Mouse (Mus musculus) midbrain, embryonic 11.5 days (tissue): Measurements from ENCODE around the gene Ldhd. TPM values are rescaled to one million over a fixed set of nuclear protein-coding genes. Genes with fewer than 3 reads are reported as not detected.
"Not testable (repeated sequence)": the region's sequence is repeated elsewhere in the genome, so short reads cannot be mapped to it uniquely, and the experiment has no call there.

Source experiments
- ATAC-seq: fragments of 200-750 bp; cut with Nextera tagmentation; 2 replicates; pipeline ENCODE4 v1.8.0; 2017; ENCODE audit warnings: moderate TSS enrichment, moderate library complexity; ENCODE audit not compliant: low FRiP score
- DNase-seq: peaks from one replicate; pipeline ENCODE4 v3.0.0; 2015; ENCODE audit warnings: low spot score; ENCODE audit errors: missing footprints
- H3K27ac ChIP-seq: fragments of 300-500 bp; sonication (generic); 2 replicates; pipeline ENCODE4 v1.5.1; 2014; ENCODE audit warnings: low read depth, low read length
- H3K27me3 ChIP-seq: fragments of 300-500 bp; sonication (generic); 2 replicates; pipeline ENCODE4 v1.6.1; 2014; ENCODE audit warnings: mild to moderate bottlenecking, low read length, moderate library complexity, mixed read lengths; ENCODE audit not compliant: control insufficient read depth, insufficient read depth
- H3K36me3 ChIP-seq: fragments of 300-500 bp; sonication (generic); 2 replicates; pipeline ENCODE4 v1.6.1; 2014; ENCODE audit warnings: mild to moderate bottlenecking, low read length, moderate library complexity, mixed read lengths; ENCODE audit not compliant: control insufficient read depth, insufficient read depth
- H3K4me1 ChIP-seq: fragments of 300-500 bp; sonication (generic); 2 replicates; pipeline ENCODE4 v1.6.1; 2014; ENCODE audit warnings: low read length; ENCODE audit not compliant: control insufficient read depth, insufficient read depth
- H3K4me2 ChIP-seq: fragments of 300-500 bp; sonication (generic); 2 replicates; pipeline ENCODE4 v1.6.1; 2014; ENCODE audit warnings: mild to moderate bottlenecking, moderate library complexity
- H3K4me3 ChIP-seq: fragments of 300-500 bp; sonication (generic); 2 replicates; pipeline ENCODE4 v1.5.1; 2014; ENCODE audit warnings: low read depth, low read length
- H3K9ac ChIP-seq: fragments of 300-500 bp; sonication (generic); 2 replicates; pipeline ENCODE4 v1.6.1; 2014; ENCODE audit warnings: low read length
- H3K9me3 ChIP-seq: fragments of 300-500 bp; sonication (generic); 2 replicates; pipeline ENCODE4 v1.6.1; 2016; ENCODE audit warnings: low read length; ENCODE audit not compliant: control insufficient read depth
- WGBS: fragments of 180-500 bp; shearing (Covaris S2); extraction: QIAGEN DNeasy Blood & Tissue Kit; methylation state at CpG from one replicate; pipeline ENCODE4 v1.1.7; 2014; 5-methylcytosine and 5-hydroxymethylcytosine counted together
- polyA plus RNA-seq: library from polyadenylated mRNA; unstranded; fragments of >200 nt; fragmentation: Nextera tagmentation; extraction: Ambion mirVana; gene quantifications from 2 replicates; pipeline ENCODE4 v1.2.1, GENCODE M21; 2014

The Ldhd gene
- polyA plus RNA-seq, 1 experiment from 2014 or later = 0.22 TPM

DNA sequence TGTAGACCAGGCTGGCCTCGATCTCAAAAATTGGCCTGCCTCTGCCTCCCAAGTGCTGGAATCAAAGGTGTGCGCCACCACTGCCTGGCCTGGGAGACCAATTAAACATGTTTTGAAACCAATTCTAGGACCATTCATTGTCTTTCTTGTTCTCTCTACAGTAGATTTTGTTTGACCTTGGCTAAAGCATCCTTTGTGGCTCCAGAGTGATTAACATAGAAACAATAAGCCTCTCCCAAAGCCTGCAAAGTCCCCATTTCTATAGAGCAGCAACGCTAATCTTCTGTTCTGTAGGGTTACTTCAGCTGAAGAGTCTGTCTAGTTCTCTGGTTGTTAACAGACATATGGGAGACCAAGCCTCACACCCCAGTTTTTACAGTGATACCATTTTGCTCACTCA lies 20.5 kb upstream of the Ldhd start:
- no peak overlapping the region for H3K4me2 ChIP-seq
- H3K4me3 ChIP-seq = no peak overlapping the region
- ATAC-seq (no peak), DNase-seq (no peak)
- H3K27ac ChIP-seq = no peak overlapping the region
- H3K4me1 ChIP-seq = no peaks in the 10 kb centered on the region
- H3K27me3 ChIP-seq = no peaks in the 10 kb centered on the region
- H3K9ac ChIP-seq = no peak overlapping the region
- H3K36me3 ChIP-seq = peaks cover 3% of the 10 kb centered on the region; the same call in 1 of the 2 replicates
- H3K9me3 ChIP-seq = no peaks in the 10 kb centered on the region
- WGBS = 73% methylated on average over 3 of the region's 3 CpGs

GRCm38 (mm10) chr8:111648834-111649233 lies 18.7 kb upstream of the Ldhd start:
- H3K27ac ChIP-seq = no peak overlapping the region
- no peak overlapping the region for H3K9ac ChIP-seq
- no peaks in the 10 kb centered on the region for H3K27me3 ChIP-seq
- no peaks in the 10 kb centered on the region for H3K9me3 ChIP-seq
- H3K36me3 ChIP-seq = peaks cover 3% of the 10 kb centered on the region; the same call in 1 of the 2 replicates
- ATAC-seq (no peak), DNase-seq (no peak)
- no peak overlapping the region for H3K4me2 ChIP-seq
- no peaks in the 10 kb centered on the region for H3K4me1 ChIP-seq
- H3K4me3 ChIP-seq = no peak overlapping the region
- WGBS = 66% methylated on average over 2 of the region's 2 CpGs

GRCm38 (mm10) chr8:111645715-111646114 lies 15.5 kb upstream of the Ldhd start:
- ATAC-seq (no peak), DNase-seq (no peak)
- H3K27ac ChIP-seq = no peak overlapping the region
- 91% methylated on average over 8 of the region's 8 CpGs for WGBS
- no peaks in the 10 kb centered on the region for H3K9me3 ChIP-seq
- no peak overlapping the region for H3K4me2 ChIP-seq
- peaks cover 3% of the 10 kb centered on the region; the same call in 1 of the 2 replicates for H3K36me3 ChIP-seq
- H3K4me1 ChIP-seq = peaks cover 4% of the 10 kb centered on the region
- H3K9ac ChIP-seq = no peak overlapping the region
- no peaks in the 10 kb centered on the region for H3K27me3 ChIP-seq
- no peak overlapping the region for H3K4me3 ChIP-seq

DNA sequence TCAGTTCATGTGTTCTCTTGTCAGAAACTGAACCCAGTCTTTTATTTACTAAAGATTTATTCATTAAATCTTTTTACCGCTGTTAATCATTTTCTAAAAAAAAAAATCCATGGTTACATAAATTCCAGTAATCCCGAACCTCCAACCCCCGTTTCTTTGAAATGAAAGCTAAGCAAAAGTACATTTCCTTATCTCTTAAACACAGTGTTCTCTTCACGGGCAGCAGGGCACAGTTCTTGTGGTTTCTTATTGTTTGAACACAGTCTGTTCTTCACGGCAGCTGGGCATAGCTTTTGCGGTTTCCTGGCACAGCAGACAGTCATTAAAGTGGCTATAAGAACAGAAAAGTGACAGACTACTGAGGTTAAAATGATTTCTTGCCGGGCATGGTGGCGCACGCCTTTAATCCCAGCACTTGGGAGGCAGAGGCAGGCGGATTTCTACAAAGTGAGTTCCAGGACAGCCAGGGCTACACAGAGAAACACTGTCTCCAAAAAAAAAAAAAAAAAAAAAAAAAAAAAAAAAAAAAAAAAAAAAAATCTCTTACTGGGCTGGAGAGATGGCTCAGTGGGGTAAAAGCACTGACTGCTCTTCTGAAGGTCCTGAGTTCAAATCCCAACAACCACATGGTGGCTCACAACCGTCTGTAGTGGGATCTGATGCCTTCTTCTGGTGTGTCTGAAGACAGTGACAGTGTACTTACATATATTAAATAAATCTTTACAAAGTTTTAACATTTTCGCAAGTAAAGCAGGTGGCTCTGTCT lies 14.3 kb upstream of the Ldhd start:
- not testable (repeated sequence) for H3K4me1 ChIP-seq, DNase-seq, H3K27me3 ChIP-seq, ATAC-seq, H3K36me3 ChIP-seq, H3K9me3 ChIP-seq, H3K27ac ChIP-seq
- Histone ChIP-seq H3K4me3 (peak overlapping the region; percentile 80), H3K4me2 (peak overlapping the region; percentile 64), H3K9ac (peak overlapping the region; percentile 93; the same call in 1 of the 2 replicates)
- 81% methylated on average over 12 of the region's 12 CpGs for WGBS

GRCm38 (mm10) chr8:111643264-111644141 lies 13.3 kb upstream of the Ldhd start, which contains the start of gene Zfp1:
TSS of gene Zfp1 (plus strand) at chr8:111643401.
- no peaks in the 10 kb centered on the region for H3K9me3 ChIP-seq
- ATAC-seq = peak; percentile 98
- peak within 1 kb of the TSS; percentile 71 for H3K27ac ChIP-seq
- DNase-seq = peak; percentile 99
- no peaks in the 10 kb centered on the region for H3K27me3 ChIP-seq
- H3K36me3 ChIP-seq = peaks cover 3% of the 10 kb centered on the region; the same call in 1 of the 2 replicates
- H3K4me1 ChIP-seq = peaks cover 4% of the 10 kb centered on the region
- H3K9ac ChIP-seq = peak within 1 kb of the TSS; percentile 93
- peak within 1 kb of the TSS; percentile 64 for H3K4me2 ChIP-seq
- under 1% methylated on average over 68 of the region's 75 CpGs for WGBS
- H3K4me3 ChIP-seq = peak within 1 kb of the TSS; percentile 80

DNA sequence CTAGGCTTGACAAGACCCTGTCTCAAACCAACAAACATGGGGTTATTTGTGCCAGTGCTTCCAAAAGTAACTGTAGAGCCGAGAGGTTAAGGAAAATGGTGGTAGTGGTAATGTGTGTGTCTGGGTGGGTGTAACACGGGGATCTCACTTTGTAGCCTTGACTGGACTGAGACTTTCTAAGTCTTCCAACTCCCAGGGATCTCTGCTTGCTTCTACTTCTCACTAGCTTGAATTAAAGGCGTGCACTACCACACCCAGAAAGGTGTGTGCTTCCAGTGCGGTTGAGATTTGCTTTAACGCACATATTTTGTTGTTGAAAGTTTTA lies 12.7 kb upstream of the Ldhd start:
- no peak overlapping the region for H3K27ac ChIP-seq
- peaks cover 3% of the 10 kb centered on the region; the same call in 1 of the 2 replicates for H3K36me3 ChIP-seq
- H3K4me3 ChIP-seq = peak overlapping the region; percentile 80
- no peaks in the 10 kb centered on the region for H3K27me3 ChIP-seq
- H3K9me3 ChIP-seq = no peaks in the 10 kb centered on the region
- peak overlapping the region; percentile 93 for H3K9ac ChIP-seq
- 13% methylated on average over 5 of the region's 5 CpGs for WGBS
- DNase-seq = no peak
- H3K4me2 ChIP-seq = peak overlapping the region; percentile 64
- peak; percentile 25; the same call in 1 of the 2 replicates for ATAC-seq
- peaks cover 4% of the 10 kb centered on the region for H3K4me1 ChIP-seq

DNA sequence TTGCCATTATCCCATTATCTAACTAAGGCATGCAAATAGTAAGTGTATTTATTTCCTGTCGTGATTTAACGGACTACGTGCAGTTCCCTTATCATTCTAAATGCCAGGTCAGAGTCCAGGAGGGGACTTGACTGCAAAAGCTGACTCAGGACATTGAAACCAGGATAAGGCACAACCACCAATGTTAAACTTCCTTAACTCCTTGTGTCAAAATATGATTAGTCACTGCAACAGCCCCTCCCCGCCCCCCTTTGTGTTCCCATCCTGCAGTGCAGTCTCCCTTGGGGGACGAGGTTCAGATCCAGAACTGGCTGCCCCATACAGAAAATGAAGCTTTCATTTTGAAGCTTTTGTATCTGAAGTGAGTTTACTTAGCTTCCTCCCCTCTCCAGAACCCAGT lies 12.3 kb upstream of the Ldhd start:
- Histone ChIP-seq H3K27ac (no peak overlapping the region), H3K27me3 (no peaks in the 10 kb centered on the region), H3K4me3 (peak overlapping the region; percentile 80), H3K9me3 (no peaks in the 10 kb centered on the region), H3K9ac (peak overlapping the region; percentile 93), H3K4me2 (peak overlapping the region; percentile 64), H3K4me1 (peaks cover 4% of the 10 kb centered on the region), H3K36me3 (peaks cover 3% of the 10 kb centered on the region; the same call in 1 of the 2 replicates)
- ATAC-seq (no peak), DNase-seq (no peak)
- 70% methylated on average over 5 of the region's 5 CpGs for WGBS

DNA sequence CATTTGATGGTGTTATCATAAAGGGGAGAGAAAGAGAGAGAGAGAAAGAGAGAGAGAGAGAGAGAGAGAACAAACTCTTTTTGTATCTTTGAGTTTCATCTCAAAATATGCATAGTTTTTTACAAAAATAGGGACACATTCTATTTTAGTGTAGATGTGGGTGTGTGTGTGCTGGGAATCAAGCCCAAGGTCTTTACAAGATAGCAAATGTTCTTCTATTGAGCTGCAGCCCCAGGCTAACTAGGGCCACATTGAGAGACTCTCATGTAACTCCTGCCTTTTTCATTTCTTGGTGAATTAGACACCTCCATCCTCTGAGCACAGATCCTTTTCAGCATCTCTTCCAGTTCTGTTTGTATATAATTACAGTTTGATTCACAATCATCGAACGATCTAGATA lies 10.9 kb upstream of the Ldhd start:
- DNase-seq (no peak), ATAC-seq (no peak)
- Histone ChIP-seq H3K9me3 (no peaks in the 10 kb centered on the region), H3K9ac (no peak overlapping the region), H3K4me2 (no peak overlapping the region), H3K36me3 (no peaks in the 10 kb centered on the region), H3K4me3 (no peak overlapping the region), H3K27me3 (no peaks in the 10 kb centered on the region), H3K27ac (no peak overlapping the region), H3K4me1 (peaks cover 4% of the 10 kb centered on the region)
- 99% methylated on average over 2 of the region's 2 CpGs for WGBS

- Histone ChIP-seq H3K27ac (no peak overlapping the region), H3K4me3 (no peak overlapping the region), H3K9me3 (no peaks in the 10 kb centered on the region), H3K9ac (no peak overlapping the region), H3K27me3 (no peaks in the 10 kb centered on the region), H3K4me2 (no peak overlapping the region), H3K4me1 (peaks cover 4% of the 10 kb centered on the region), H3K36me3 (no peaks in the 10 kb centered on the region)
- DNase-seq (no peak), ATAC-seq (no peak)
Measured at GRCm38 (mm10) chr8:111638086-111638485, 7.9 kb upstream of the Ldhd start.
